Mouse (Mus musculus): Measurements from ENCODE around the gene Chrna9. TPM values are rescaled to one million over a fixed set of nuclear protein-coding genes. Genes with fewer than 3 reads are reported as not detected.
A peak's percentile ranks its signal among the peaks of the same experiment; 100 is the strongest.

Chrna9 gene
- polyA plus RNA-seq, 1 experiment from 2014 or later: 2.2 TPM

- H3K9ac ChIP-seq (ENCODE audit: low read depth, low read length): 0 out of 2 replicates have a peak overlapping the region, but pooled peaks have one; percentile 21
- WGBS: 79% methylated on average over 9 of the region's 9 CpGs
These were observed 21.7 kb downstream of the Chrna9 start for GRCm38 (mm10) chr5:65956144-65957008.

GRCm38 (mm10) chr5:65958597-65958996 lies 23.9 kb downstream of the Chrna9 start:
- H3K4me2 ChIP-seq (ENCODE audit: low read depth, low read length): no peak overlapping the region
- DNase-seq (ENCODE audit: low spot score) (peak; percentile 65), ATAC-seq (ENCODE audit: low read depth) (no peak)
- no peaks in the 10 kb centered on the region for H3K27me3 ChIP-seq (replicated peaks; ENCODE audit: control insufficient read depth, insufficient read depth, low read length)
- no peak overlapping the region for H3K4me3 ChIP-seq (ENCODE audit: low read depth, low read length)
- no peaks in the 10 kb centered on the region for H3K4me1 ChIP-seq (ENCODE audit: control insufficient read depth, insufficient read depth, low read length)
- H3K9ac ChIP-seq (ENCODE audit: low read depth, low read length): no peak overlapping the region
- H3K36me3 ChIP-seq (ENCODE audit: control insufficient read depth, insufficient read depth, low read length): no peaks in the 10 kb centered on the region
- H3K27ac ChIP-seq (replicated peaks; ENCODE audit: low read depth, low read length): no peak overlapping the region
- no peaks in the 10 kb centered on the region for H3K9me3 ChIP-seq (ENCODE audit: control insufficient read depth, low read length)
- 6% methylated on average over 4 of the region's 4 CpGs for WGBS

More at GRCm38 (mm10) chr5:65956144-65957008, 21.7 kb downstream of the Chrna9 start:
- Histone ChIP-seq H3K4me3 (ENCODE audit: low read depth, low read length) (peak overlapping the region; percentile 34), H3K36me3 (ENCODE audit: control insufficient read depth, insufficient read depth, low read length) (no peaks in the 10 kb centered on the region), H3K4me2 (ENCODE audit: low read depth, low read length) (peak overlapping the region; percentile 48), H3K27ac (replicated peaks; ENCODE audit: low read depth, low read length) (no peak overlapping the region), H3K27me3 (replicated peaks; ENCODE audit: control insufficient read depth, insufficient read depth, low read length) (no peaks in the 10 kb centered on the region), H3K4me1 (ENCODE audit: control insufficient read depth, insufficient read depth, low read length) (no peaks in the 10 kb centered on the region), H3K9me3 (ENCODE audit: control insufficient read depth, low read length) (no peaks in the 10 kb centered on the region)
- DNase-seq (ENCODE audit: low spot score) (no peak), ATAC-seq (ENCODE audit: low read depth) (no peak)

- DNase-seq (ENCODE audit: low spot score) (no peak), ATAC-seq (ENCODE audit: low read depth) (no peak)
- no peak overlapping the region for H3K4me2 ChIP-seq (ENCODE audit: low read depth, low read length)
- H3K9me3 ChIP-seq (ENCODE audit: control insufficient read depth, low read length): no peaks in the 10 kb centered on the region
- no peak overlapping the region for H3K27ac ChIP-seq (replicated peaks; ENCODE audit: low read depth, low read length)
- no peak overlapping the region for H3K9ac ChIP-seq (ENCODE audit: low read depth, low read length)
- H3K27me3 ChIP-seq (replicated peaks; ENCODE audit: control insufficient read depth, insufficient read depth, low read length): no peaks in the 10 kb centered on the region
- H3K4me1 ChIP-seq (ENCODE audit: control insufficient read depth, insufficient read depth, low read length): no peaks in the 10 kb centered on the region
- no peak overlapping the region for H3K4me3 ChIP-seq (ENCODE audit: low read depth, low read length)
- H3K36me3 ChIP-seq (ENCODE audit: control insufficient read depth, insufficient read depth, low read length): no peaks in the 10 kb centered on the region
- 72% methylated on average over 5 of the region's 5 CpGs for WGBS
These were observed 25.3 kb downstream of the Chrna9 start for GRCm38 (mm10) chr5:65959893-65960596.

- Histone ChIP-seq H3K4me3 (ENCODE audit: low read depth, low read length) (no peak overlapping the region), H3K27me3 (replicated peaks; ENCODE audit: control insufficient read depth, insufficient read depth, low read length) (no peaks in the 10 kb centered on the region), H3K36me3 (ENCODE audit: control insufficient read depth, insufficient read depth, low read length) (no peaks in the 10 kb centered on the region), H3K9me3 (ENCODE audit: control insufficient read depth, low read length) (no peaks in the 10 kb centered on the region), H3K9ac (ENCODE audit: low read depth, low read length) (no peak overlapping the region), H3K4me1 (ENCODE audit: control insufficient read depth, insufficient read depth, low read length) (no peaks in the 10 kb centered on the region), H3K27ac (replicated peaks; ENCODE audit: low read depth, low read length) (no peak overlapping the region), H3K4me2 (ENCODE audit: low read depth, low read length) (no peak overlapping the region)
- WGBS: 88% methylated on average over 11 of the region's 11 CpGs
- DNase-seq (ENCODE audit: low spot score): no peak
- ATAC-seq (ENCODE audit: low read depth): no peak
These were observed 25.9 kb downstream of the Chrna9 start for GRCm38 (mm10) chr5:65960597-65960950.

GRCm38 (mm10) chr5:65963291-65963690 lies 28.6 kb downstream of the Chrna9 start:
- Histone ChIP-seq H3K4me1 (ENCODE audit: control insufficient read depth, insufficient read depth, low read length) (no peaks in the 10 kb centered on the region), H3K9me3 (ENCODE audit: control insufficient read depth, low read length) (no peaks in the 10 kb centered on the region), H3K36me3 (ENCODE audit: control insufficient read depth, insufficient read depth, low read length) (no peaks in the 10 kb centered on the region), H3K9ac (ENCODE audit: low read depth, low read length) (no peak overlapping the region), H3K4me3 (ENCODE audit: low read depth, low read length) (no peak overlapping the region), H3K4me2 (ENCODE audit: low read depth, low read length) (no peak overlapping the region), H3K27ac (replicated peaks; ENCODE audit: low read depth, low read length) (no peak overlapping the region), H3K27me3 (replicated peaks; ENCODE audit: control insufficient read depth, insufficient read depth, low read length) (no peaks in the 10 kb centered on the region)
- WGBS: 80% methylated on average over 5 of the region's 5 CpGs
- ATAC-seq (ENCODE audit: low read depth): no peak
- DNase-seq (ENCODE audit: low spot score): no peak

GRCm38 (mm10) chr5:65965771-65966279 lies 31.1 kb downstream of the Chrna9 start:
- Histone ChIP-seq H3K27ac (replicated peaks; ENCODE audit: low read depth, low read length) (no peak overlapping the region), H3K36me3 (ENCODE audit: control insufficient read depth, insufficient read depth, low read length) (no peaks in the 10 kb centered on the region), H3K27me3 (replicated peaks; ENCODE audit: control insufficient read depth, insufficient read depth, low read length) (no peaks in the 10 kb centered on the region), H3K9me3 (ENCODE audit: control insufficient read depth, low read length) (no peaks in the 10 kb centered on the region), H3K9ac (ENCODE audit: low read depth, low read length) (no peak overlapping the region), H3K4me1 (ENCODE audit: control insufficient read depth, insufficient read depth, low read length) (no peaks in the 10 kb centered on the region), H3K4me3 (ENCODE audit: low read depth, low read length) (no peak overlapping the region), H3K4me2 (ENCODE audit: low read depth, low read length) (no peak overlapping the region)
- WGBS: 19% methylated on average over 7 of the region's 7 CpGs
- ATAC-seq (ENCODE audit: low read depth) (peak; percentile 92), DNase-seq (ENCODE audit: low spot score) (peak; percentile 69)

- ATAC-seq (ENCODE audit: low read depth): no peak
- Histone ChIP-seq H3K9ac (ENCODE audit: low read depth, low read length) (no peak overlapping the region), H3K4me2 (ENCODE audit: low read depth, low read length) (no peak overlapping the region), H3K4me1 (ENCODE audit: control insufficient read depth, insufficient read depth, low read length) (no peaks in the 10 kb centered on the region), H3K27me3 (replicated peaks; ENCODE audit: control insufficient read depth, insufficient read depth, low read length) (no peaks in the 10 kb centered on the region), H3K27ac (replicated peaks; ENCODE audit: low read depth, low read length) (no peak overlapping the region), H3K4me3 (ENCODE audit: low read depth, low read length) (no peak overlapping the region), H3K9me3 (ENCODE audit: control insufficient read depth, low read length) (no peaks in the 10 kb centered on the region), H3K36me3 (ENCODE audit: control insufficient read depth, insufficient read depth, low read length) (no peaks in the 10 kb centered on the region)
- WGBS: 56% methylated on average over 12 of the region's 12 CpGs
- DNase-seq (ENCODE audit: low spot score): no peak
These were observed 32.4 kb downstream of the Chrna9 start for GRCm38 (mm10) chr5:65967091-65967490.

GRCm38 (mm10) chr5:65968004-65968403 lies 33.3 kb downstream of the Chrna9 start:
- WGBS: 93% methylated on average over 3 of the region's 3 CpGs
- no peaks in the 10 kb centered on the region for H3K36me3 ChIP-seq (ENCODE audit: control insufficient read depth, insufficient read depth, low read length)

More at GRCm38 (mm10) chr5:65968004-65968403, 33.3 kb downstream of the Chrna9 start:
- ATAC-seq (ENCODE audit: low read depth): no peak
- Histone ChIP-seq H3K9me3 (ENCODE audit: control insufficient read depth, low read length) (no peaks in the 10 kb centered on the region), H3K27ac (replicated peaks; ENCODE audit: low read depth, low read length) (no peak overlapping the region), H3K4me2 (ENCODE audit: low read depth, low read length) (no peak overlapping the region), H3K4me1 (ENCODE audit: control insufficient read depth, insufficient read depth, low read length) (no peaks in the 10 kb centered on the region), H3K4me3 (ENCODE audit: low read depth, low read length) (no peak overlapping the region), H3K9ac (ENCODE audit: low read depth, low read length) (no peak overlapping the region), H3K27me3 (replicated peaks; ENCODE audit: control insufficient read depth, insufficient read depth, low read length) (no peaks in the 10 kb centered on the region)
- DNase-seq (ENCODE audit: low spot score): no peak

All from embryonic facial prominence, embryonic 14.5 days (tissue).